10 mouse cellular contexts compared by ENCODE assay signal in the genomic region with DNA sequence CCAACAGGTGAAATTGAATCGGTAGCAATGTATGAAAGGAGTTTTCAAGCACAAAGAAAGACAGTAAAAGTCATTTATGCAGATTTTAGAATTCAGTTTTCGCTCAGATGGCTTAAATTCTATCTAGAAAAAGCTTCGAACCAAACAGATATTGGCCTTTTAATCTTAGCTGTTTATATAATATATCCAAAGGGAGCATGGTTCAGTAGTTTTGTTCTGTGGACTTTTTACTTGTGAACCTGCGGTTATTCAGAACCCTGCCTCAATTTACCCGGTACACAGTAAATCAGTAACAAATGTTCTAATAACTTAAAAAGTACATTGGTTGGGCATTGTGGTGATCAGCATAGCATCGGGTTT. TPM values are rescaled to one million over a fixed set of nuclear protein-coding genes. Genes with fewer than 3 reads are reported as not detected.
A peak's percentile ranks its signal among the peaks of the same experiment; 100 is the strongest.
DNase-seq lines count a peak whose midpoint lies in the region; ATAC-seq and TF ChIP-seq lines count a peak whose summit lies in the region.
"Had no signal": no experiment of that assay in that cellular context is flagged by ENCODE, and none has a peak within 500 bp of the region (broad histone marks: within the 10 kb centered on the region; RNA-seq: fewer than 3 reads in every experiment).

No protein-coding gene starts in this region.

- H3K4me1 ChIP-seq in heart, adult 2 months (ENCODE audit: control insufficient read depth, insufficient read depth, low read length) = peaks cover 6% of the 10 kb centered on the region
- no peaks in the 10 kb centered on the region for H3K4me1 ChIP-seq in CH12.LX (ENCODE audit: control insufficient read depth in 1 of 2, insufficient read depth in 2 of 2)
- peaks cover 24% of the 10 kb centered on the region for H3K4me1 ChIP-seq in heart, embryonic 16.5 days (ENCODE audit: control insufficient read depth, insufficient read depth, low read length)
- H3K4me1 ChIP-seq in liver, embryonic 15.5 days (replicated peaks) = peaks cover 19% of the 10 kb centered on the region

- H3K36me3 ChIP-seq in heart, adult 2 months (ENCODE audit: control insufficient read depth, insufficient read depth, low read length) = peaks cover 7% of the 10 kb centered on the region
- peaks cover 0 to 4% of the 10 kb centered on the region in 2 experiments for H3K36me3 ChIP-seq in CH12.LX (replicated peaks in 1 of 2; ENCODE audit: control insufficient read depth in 1 of 2, insufficient read depth in 1 of 2, low read length in 1 of 2)
- no peaks in the 10 kb centered on the region for H3K36me3 ChIP-seq in heart, embryonic 16.5 days (ENCODE audit: control insufficient read depth, insufficient read depth)
- no peaks in the 10 kb centered on the region for H3K36me3 ChIP-seq in liver, embryonic 15.5 days (replicated peaks)

- in situ Hi-C loops in CH12.LX (cut with MboI; ENCODE audit: low pct_ligation_motif_present, low pct_unique_long_range_greater_than_20kb, low sequenced_read_pairs) = no loop called here

- H3K27ac ChIP-seq in heart, adult 2 months = peak overlapping the region; percentile 76
- no peak overlapping the region for H3K27ac ChIP-seq in CH12.LX (ENCODE audit: insufficient read depth, low read depth)
- H3K27ac ChIP-seq in heart, embryonic 16.5 days (ENCODE audit: low read length) = no peak overlapping the region; the same call in 1 of the 2 replicates
- H3K27ac ChIP-seq in liver, embryonic 15.5 days (replicated peaks) = peak overlapping the region; percentile 54; the same call in 1 of the 2 replicates

- H3K27me3 ChIP-seq in heart, adult 2 months (ENCODE audit: control insufficient read depth, insufficient read depth, low read length) = no peaks in the 10 kb centered on the region
- no peaks in the 10 kb centered on the region for H3K27me3 ChIP-seq in CH12.LX (replicated peaks)
- no peaks in the 10 kb centered on the region for H3K27me3 ChIP-seq in heart, embryonic 16.5 days (ENCODE audit: control insufficient read depth, insufficient read depth, low read length)
- no peaks in the 10 kb centered on the region for H3K27me3 ChIP-seq in liver, embryonic 15.5 days

- intact Hi-C loops in heart, adult 2 months (cut with DNase I) = no loop called here
- intact Hi-C loops in heart, postnatal 36 days (cut with DNase I) = loop anchor here (2.0 kb wide), 2 partner anchors 16 to 18 kb away; a partner anchor contains a TSS

- no peaks in the 10 kb centered on the region; the same call in 1 of the 2 replicates for H3K79me2 ChIP-seq in heart, adult 2 months (replicated peaks; ENCODE audit: control insufficient read depth, insufficient read depth, low read length)
- H3K79me2 ChIP-seq in CH12.LX (replicated peaks; ENCODE audit: control insufficient read depth, extremely low read depth, insufficient read depth, poor library complexity, severe bottlenecking) = 0 out of 2 replicates have a peak, but pooled peaks cover 2% of the 10 kb centered on the region

- no peak overlapping the region for H3K9ac ChIP-seq in heart, adult 2 months (ENCODE audit: low read depth, low read length)
- H3K9ac ChIP-seq in CH12.LX (ENCODE audit: insufficient read depth, low read depth) = no peak overlapping the region
- peak overlapping the region; percentile 86 for H3K9ac ChIP-seq in heart, embryonic 16.5 days (ENCODE audit: low read length)
- 0 out of 2 replicates have a peak overlapping the region, but pooled peaks have one; percentile 61 for H3K9ac ChIP-seq in liver, embryonic 15.5 days

- peak overlapping the region; percentile 17; the same call in 1 of the 2 replicates for H3K4me2 ChIP-seq in CH12.LX (ENCODE audit: insufficient read depth, low read depth, poor library complexity, severe bottlenecking)
- H3K4me2 ChIP-seq in heart, embryonic 16.5 days (ENCODE audit: low read depth, low read length) = peak overlapping the region; percentile 98
- peak overlapping the region; percentile 89 for H3K4me2 ChIP-seq in liver, embryonic 15.5 days

- no peak for TF ChIP-seq RAD21 in CH12.LX (IDR thresholded peaks at IDR 0.05; ENCODE audit: low read depth, low read length)

- no peak for TF ChIP-seq POLR2A in heart, adult 2 months (IDR thresholded peaks at IDR 0.05; ENCODE audit: insufficient read depth, low read depth, low read length)
- TF ChIP-seq POLR2A in CH12.LX (IDR thresholded peaks at IDR 0.05; ENCODE audit: low read depth, low read length) = no peak

- H3K9me3 ChIP-seq in CH12.LX (replicated peaks; ENCODE audit: low read length) = no peaks in the 10 kb centered on the region
- no peaks in the 10 kb centered on the region for H3K9me3 ChIP-seq in heart, embryonic 16.5 days (replicated peaks; ENCODE audit: control insufficient read depth, low read length)
- no peaks in the 10 kb centered on the region for H3K9me3 ChIP-seq in liver, embryonic 15.5 days (replicated peaks)

- dilution Hi-C loops in CH12.LX (cut with MboI; ENCODE audit: extremely low pct_ligation_motif_present, extremely low pct_unique_long_range_greater_than_20kb, low sequenced_read_pairs) = no loop called here

- no peak for ATAC-seq in heart, embryonic 16.5 days (replicated peaks; ENCODE audit: extremely low read depth, insufficient read depth, low FRiP score)
- no peak for ATAC-seq in liver, embryonic 15.5 days (ENCODE audit: insufficient read depth)

- TF ChIP-seq CTCF in heart, adult 2 months (IDR thresholded peaks at IDR 0.05) = no peak
- TF ChIP-seq CTCF in CH12.LX (conservative IDR thresholded peaks at IDR 0.05 in 1 of 2, IDR thresholded peaks at IDR 0.05 in 1 of 2; ENCODE audit: low read depth in 2 of 2, low read length in 2 of 2) = no peak

- DNase-seq in heart, adult 2 months = no peak
- DNase-seq in heart, postnatal 36 days = no peak
- no peak for DNase-seq in CH12.LX (ENCODE audit: extremely low read depth)
- no peak for DNase-seq in urinary bladder, postnatal 4 days (ENCODE audit: low spot score in 2 of 2)
- DNase-seq in gastrocnemius, postnatal 4 days (ENCODE audit: low spot score in 2 of 2) = no peak
- no peak for DNase-seq in left cerebral cortex, adult 9 months (ENCODE audit: low spot score in 2 of 2)

- WGBS in heart, adult 2 months = 64% methylated on average over 6 of the region's 6 CpGs
- WGBS in heart, embryonic 16.5 days = 61% methylated on average over 6 of the region's 6 CpGs
- 49% methylated on average over 6 of the region's 6 CpGs for WGBS in liver, embryonic 15.5 days (ENCODE audit: insufficient replicate concordance)

- peak overlapping the region; percentile 66 for H3K4me3 ChIP-seq in heart, adult 2 months
- H3K4me3 ChIP-seq in CH12.LX (replicated peaks in 1 of 3; ENCODE audit: low read depth in 2 of 3, low read length in 2 of 3, poor library complexity in 1 of 3) = no peak overlapping the region
- peak overlapping the region; percentile 74 for H3K4me3 ChIP-seq in heart, embryonic 16.5 days (ENCODE audit: low read length)
- peak overlapping the region; percentile 64 for H3K4me3 ChIP-seq in liver, embryonic 15.5 days (replicated peaks)

- no peak for TF ChIP-seq EP300 in heart, adult 2 months (IDR thresholded peaks at IDR 0.05; ENCODE audit: insufficient read depth, low read depth, low read length)
- TF ChIP-seq EP300 in CH12.LX (IDR thresholded peaks at IDR 0.05; ENCODE audit: low read length) = no peak

RNA-seq across cellular contexts. Expression of a gene that starts 18.9 kb away (rescaled TPM):
- total RNA-seq in heart, adult 2 months (2021) = 1 to 10 TPM in 1 of 2 experiments, under 1 TPM in 1; 0.42 to 1.1 TPM
- polyA plus RNA-seq in heart, adult 2 months (2012; rRNA removed) = not detected in 2 replicates
- 1 to 10 TPM in 1 of 2 experiments, under 1 TPM in 1; 0.89 to 1.6 TPM for total RNA-seq in heart, postnatal 36 days (2021)
- total RNA-seq in CH12.LX (2012; rRNA removed) (not detected in 2 replicates), CH12.LX (2014; rRNA removed) (0.51 TPM in 1 of 2 replicates, not detected in the other)
- polyA plus RNA-seq in CH12.LX (2012; ENCODE audit: insufficient read length, low read depth) = not detected in 2 replicates
- not detected in 2 replicates for polyA plus RNA-seq in heart, embryonic 16.5 days (2015; fragmentation: Nextera tagmentation; extraction: Ambion mirVana)
- not detected in 2 replicates for polyA plus RNA-seq in liver, embryonic 15.5 days (2015; fragmentation: Nextera tagmentation; extraction: Ambion mirVana)
- total RNA-seq in gastrocnemius, postnatal 4 days (2021) = not detected
- total RNA-seq: adrenal gland, postnatal 14 days; neutrophil, adult 5-6 weeks had no signal

RNA-seq across cellular contexts. Expression of a gene that starts 19.4 kb away (rescaled TPM):
- 10 to 100 TPM; 31.1 to 32.9 TPM for total RNA-seq in heart, adult 2 months (2021)
- polyA plus RNA-seq in heart, adult 2 months (2012; rRNA removed) = 23.2 and 44.3 TPM in 2 replicates
- total RNA-seq in heart, postnatal 36 days (2021) = 10 to 100 TPM; 36.0 to 39.9 TPM
- total RNA-seq in CH12.LX (2012; rRNA removed) (10.5 and 14.8 TPM in 2 replicates), CH12.LX (2014; rRNA removed) (7.8 and 8.2 TPM in 2 replicates)
- polyA plus RNA-seq in CH12.LX (2012; ENCODE audit: insufficient read length, low read depth) = 9.1 and 10.5 TPM in 2 replicates
- polyA plus RNA-seq in heart, embryonic 16.5 days (2015; fragmentation: Nextera tagmentation; extraction: Ambion mirVana) = 10.1 and 12.2 TPM in 2 replicates
- 3.8 and 4.4 TPM in 2 replicates for polyA plus RNA-seq in liver, embryonic 15.5 days (2015; fragmentation: Nextera tagmentation; extraction: Ambion mirVana)
- total RNA-seq in gastrocnemius, postnatal 4 days (2021) = 10 to 100 TPM; 41.1 to 50.6 TPM

RNA-seq across cellular contexts. Expression of a gene that starts 23.3 kb away (rescaled TPM):
- 10 to 100 TPM; 61.8 to 65.4 TPM for total RNA-seq in heart, adult 2 months (2021)
- 89.0 and 113 TPM in 2 replicates for polyA plus RNA-seq in heart, adult 2 months (2012; rRNA removed)
- total RNA-seq in heart, postnatal 36 days (2021) = 10 to 100 TPM; 61.8 to 62.8 TPM
- total RNA-seq in CH12.LX (2012; rRNA removed) = 239 and 308 TPM in 2 replicates
- 448 and 507 TPM in 2 replicates for total RNA-seq in CH12.LX (2014; rRNA removed)
- 226 and 251 TPM in 2 replicates for polyA plus RNA-seq in CH12.LX (2012; ENCODE audit: insufficient read length, low read depth)
- polyA plus RNA-seq in heart, embryonic 16.5 days (2015; fragmentation: Nextera tagmentation; extraction: Ambion mirVana) = 164 and 169 TPM in 2 replicates
- 106 and 122 TPM in 2 replicates for polyA plus RNA-seq in liver, embryonic 15.5 days (2015; fragmentation: Nextera tagmentation; extraction: Ambion mirVana)
- total RNA-seq in gastrocnemius, postnatal 4 days (2021) = 10 to 100 TPM; 51.2 to 52.0 TPM

RNA-seq across cellular contexts. Expression of a gene that starts 25.9 kb away (rescaled TPM):
- not detected for total RNA-seq in heart, adult 2 months (2021)
- not detected in 2 replicates for polyA plus RNA-seq in heart, adult 2 months (2012; rRNA removed)
- total RNA-seq in heart, postnatal 36 days (2021) = not detected
- total RNA-seq in CH12.LX (2012; rRNA removed) (0.04 TPM in 1 of 2 replicates, not detected in the other), CH12.LX (2014; rRNA removed) (not detected in 2 replicates)
- polyA plus RNA-seq in CH12.LX (2012; ENCODE audit: insufficient read length, low read depth) = 0.08 TPM in 1 of 2 replicates, not detected in the other
- polyA plus RNA-seq in heart, embryonic 16.5 days (2015; fragmentation: Nextera tagmentation; extraction: Ambion mirVana) = not detected in 2 replicates
- 0.02 TPM in 1 of 2 replicates, not detected in the other for polyA plus RNA-seq in liver, embryonic 15.5 days (2015; fragmentation: Nextera tagmentation; extraction: Ambion mirVana)
- not detected for total RNA-seq in gastrocnemius, postnatal 4 days (2021)
- total RNA-seq: adrenal gland, postnatal 14 days; neutrophil, adult 5-6 weeks had no signal

RNA-seq across cellular contexts. Expression of a gene that starts 45.7 kb away (rescaled TPM):
- total RNA-seq in heart, adult 2 months (2021) = 1 to 10 TPM; 2.3 TPM
- 6.3 and 11.4 TPM in 2 replicates for polyA plus RNA-seq in heart, adult 2 months (2012; rRNA removed)
- 1 to 10 TPM; 2.3 to 2.5 TPM for total RNA-seq in heart, postnatal 36 days (2021)
- total RNA-seq in CH12.LX (2012; rRNA removed) (17.2 and 19.9 TPM in 2 replicates), CH12.LX (2014; rRNA removed) (10.7 and 12.3 TPM in 2 replicates)
- 66.8 and 75.2 TPM in 2 replicates for polyA plus RNA-seq in CH12.LX (2012; ENCODE audit: insufficient read length, low read depth)
- 11.3 and 11.7 TPM in 2 replicates for polyA plus RNA-seq in heart, embryonic 16.5 days (2015; fragmentation: Nextera tagmentation; extraction: Ambion mirVana)
- 2.5 and 3.3 TPM in 2 replicates for polyA plus RNA-seq in liver, embryonic 15.5 days (2015; fragmentation: Nextera tagmentation; extraction: Ambion mirVana)
- total RNA-seq in gastrocnemius, postnatal 4 days (2021) = 1 to 10 TPM; 5.0 to 5.5 TPM

Comparison
In these comparisons a context has a peak if more than half of its experiments do, and no peak if none do; other contexts are left out.
1. H3K27ac ChIP-seq: peak in heart, adult 2 months (single experiment) and liver, embryonic 15.5 days (single experiment); none in CH12.LX (single experiment) and heart, embryonic 16.5 days (single experiment).
2. H3K9ac ChIP-seq: peak in heart, embryonic 16.5 days (single experiment) and liver, embryonic 15.5 days (single experiment); none in heart, adult 2 months (single experiment) and CH12.LX (single experiment).
3. H3K4me3 ChIP-seq: peak in heart, adult 2 months (single experiment), heart, embryonic 16.5 days (single experiment) and liver, embryonic 15.5 days (single experiment); none in CH12.LX (0 of 3).
4. H3K4me2 ChIP-seq: peak in every context shown above with its lines; median percentile 98 in heart, embryonic 16.5 days; 89 in liver, embryonic 15.5 days; 17 in CH12.LX.